Mouse (Mus musculus): Measurements from ENCODE around the gene Adap1.

Gene Adap1

GRCm38 (mm10) chr5:139324045-139324491 is 1.4 kb downstream of the Adap1 start:
- no peak for DNase-seq (ENCODE audit: extremely low read depth, low read depth, low spot score)

GRCm38 (mm10) chr5:139323260-139323924 is 2.0 kb downstream of the Adap1 start:
- DNase-seq (ENCODE audit: extremely low read depth, low read depth, low spot score): no peak

GRCm38 (mm10) chr5:139321331-139321730 is 4.1 kb downstream of the Adap1 start:
- DNase-seq (ENCODE audit: extremely low read depth, low read depth, low spot score): no peak

- no peak for DNase-seq (ENCODE audit: extremely low read depth, low read depth, low spot score)
Observed at GRCm38 (mm10) chr5:139320424-139320823, 5.0 kb downstream of the Adap1 start.

GRCm38 (mm10) chr5:139317751-139318504 is 7.5 kb downstream of the Adap1 start:
- no peak for DNase-seq (ENCODE audit: extremely low read depth, low read depth, low spot score)

- no peak for DNase-seq (ENCODE audit: extremely low read depth, low read depth, low spot score)
Observed at GRCm38 (mm10) chr5:139316982-139317675, 8.3 kb downstream of the Adap1 start.

GRCm38 (mm10) chr5:139314941-139315642 is 10.3 kb downstream of the Adap1 start:
- no peak for DNase-seq (ENCODE audit: extremely low read depth, low read depth, low spot score)

GRCm38 (mm10) chr5:139313536-139313935 is 11.9 kb downstream of the Adap1 start:
- DNase-seq (ENCODE audit: extremely low read depth, low read depth, low spot score): no peak

GRCm38 (mm10) chr5:139311822-139312221 is 13.6 kb downstream of the Adap1 start:
- DNase-seq (ENCODE audit: extremely low read depth, low read depth, low spot score): no peak

- no peak for DNase-seq (ENCODE audit: extremely low read depth, low read depth, low spot score)
Observed at GRCm38 (mm10) chr5:139310477-139310876, 14.9 kb downstream of the Adap1 start.

GRCm38 (mm10) chr5:139309946-139310345 is 15.5 kb downstream of the Adap1 start:
- no peak for DNase-seq (ENCODE audit: extremely low read depth, low read depth, low spot score)

- no peak for DNase-seq (ENCODE audit: extremely low read depth, low read depth, low spot score)
Observed at GRCm38 (mm10) chr5:139303646-139304061, 21.8 kb downstream of the Adap1 start.

GRCm38 (mm10) chr5:139302101-139302500 is 23.3 kb downstream of the Adap1 start:
- no peak for DNase-seq (ENCODE audit: extremely low read depth, low read depth, low spot score)

GRCm38 (mm10) chr5:139297745-139298144 is 27.7 kb downstream of the Adap1 start:
- DNase-seq (ENCODE audit: extremely low read depth, low read depth, low spot score): no peak

- DNase-seq (ENCODE audit: extremely low read depth, low read depth, low spot score): no peak
Observed at GRCm38 (mm10) chr5:139297092-139297491, 28.3 kb downstream of the Adap1 start.

- no peak for DNase-seq (ENCODE audit: extremely low read depth, low read depth, low spot score)
Observed at GRCm38 (mm10) chr5:139294089-139294488, 31.3 kb downstream of the Adap1 start.

- no peak for DNase-seq (ENCODE audit: extremely low read depth, low read depth, low spot score)
Observed at GRCm38 (mm10) chr5:139291811-139292560, 33.4 kb downstream of the Adap1 start.

GRCm38 (mm10) chr5:139290467-139291259 is 34.8 kb downstream of the Adap1 start:
- DNase-seq (ENCODE audit: extremely low read depth, low read depth, low spot score): no peak

GRCm38 (mm10) chr5:139288591-139288990 is 36.8 kb downstream of the Adap1 start:
- no peak for DNase-seq (ENCODE audit: extremely low read depth, low read depth, low spot score)

GRCm38 (mm10) chr5:139287787-139288186 is 37.6 kb downstream of the Adap1 start:
- no peak for DNase-seq (ENCODE audit: extremely low read depth, low read depth, low spot score)

Data from fat pad, adult 2 months (tissue).